Mouse (Mus musculus): ENCODE data around the gene Vsx2.
A peak's percentile ranks its signal among the peaks of the same experiment; 100 is the strongest.

The Vsx2 gene

GRCm38 (mm10) chr12:84572341-84572720, 2.8 kb downstream of the Vsx2 start:
- no peak for DNase-seq

DNA sequence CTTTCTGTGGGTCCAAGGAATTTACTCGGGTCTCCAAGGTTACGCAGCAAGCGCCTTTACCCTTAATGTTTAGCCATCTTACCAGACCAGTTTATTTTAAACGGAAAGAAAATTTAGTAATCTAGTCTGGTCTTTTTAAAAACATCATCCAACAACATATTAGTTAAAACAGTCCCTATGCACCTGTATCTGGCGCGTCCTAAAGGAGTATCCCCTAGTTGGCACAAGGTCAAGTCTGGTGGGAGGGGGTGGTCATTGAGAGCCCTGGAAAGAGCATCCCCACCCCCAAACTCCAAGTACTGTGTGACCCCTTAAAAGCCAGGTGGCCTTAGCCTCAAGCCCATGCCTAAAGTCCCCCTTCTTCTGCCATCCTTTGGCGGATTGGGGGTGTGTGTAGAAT, 3.5 kb downstream of the Vsx2 start:
- no peak for DNase-seq

DNA sequence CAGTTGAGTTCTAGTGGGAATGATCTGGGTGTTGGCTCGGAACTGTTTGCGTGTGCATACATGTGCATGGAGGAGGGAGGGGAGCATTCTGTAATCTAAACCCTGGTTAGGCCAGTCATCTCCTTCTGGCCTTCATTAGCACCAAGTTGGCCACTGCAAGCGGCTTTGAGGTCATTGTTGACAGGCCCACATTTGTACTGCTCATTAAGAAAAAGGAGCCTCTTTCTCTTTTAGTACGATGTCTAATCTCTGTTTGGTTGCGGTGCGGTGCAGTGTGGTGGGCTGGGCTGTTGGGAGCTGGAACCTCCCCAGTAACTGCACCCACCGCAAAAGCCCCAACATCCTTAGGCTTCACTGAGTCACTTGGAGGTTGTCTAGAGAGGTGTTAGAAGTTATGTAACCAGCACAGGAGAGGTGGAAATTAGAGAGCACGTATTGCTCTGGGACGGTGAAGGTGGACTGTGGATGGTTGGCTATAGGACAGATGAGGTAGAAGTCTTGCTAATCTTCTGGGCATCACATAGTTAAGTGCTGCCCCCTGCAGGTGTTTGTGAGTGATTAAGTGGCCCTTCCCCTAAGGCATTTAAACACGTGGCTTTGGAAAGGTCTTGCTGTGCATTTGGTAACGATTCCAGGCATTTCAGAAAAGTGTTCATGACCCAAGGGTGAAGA, 8.3 kb downstream of the Vsx2 start:
- no peak for DNase-seq

DNA sequence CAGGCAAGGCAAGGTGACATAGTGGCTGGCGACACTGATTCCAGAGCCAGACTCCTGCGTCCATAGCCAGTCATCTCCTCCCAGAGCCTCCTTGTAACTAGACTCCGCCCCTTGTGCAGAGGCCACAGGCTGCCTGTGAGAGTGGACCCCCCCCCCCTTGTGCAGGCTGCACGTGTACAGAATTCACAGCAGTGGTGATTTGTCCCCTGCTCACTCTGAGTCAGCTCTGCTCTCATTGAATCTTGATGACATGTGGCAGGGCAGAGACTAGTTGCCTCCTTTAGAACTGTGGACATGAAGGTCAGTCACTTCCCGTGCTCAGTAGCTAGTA, 8.8 kb downstream of the Vsx2 start:
- no peak for DNase-seq

GRCm38 (mm10) chr12:84581285-84581684, 11.7 kb downstream of the Vsx2 start:
- DNase-seq = no peak

DNA sequence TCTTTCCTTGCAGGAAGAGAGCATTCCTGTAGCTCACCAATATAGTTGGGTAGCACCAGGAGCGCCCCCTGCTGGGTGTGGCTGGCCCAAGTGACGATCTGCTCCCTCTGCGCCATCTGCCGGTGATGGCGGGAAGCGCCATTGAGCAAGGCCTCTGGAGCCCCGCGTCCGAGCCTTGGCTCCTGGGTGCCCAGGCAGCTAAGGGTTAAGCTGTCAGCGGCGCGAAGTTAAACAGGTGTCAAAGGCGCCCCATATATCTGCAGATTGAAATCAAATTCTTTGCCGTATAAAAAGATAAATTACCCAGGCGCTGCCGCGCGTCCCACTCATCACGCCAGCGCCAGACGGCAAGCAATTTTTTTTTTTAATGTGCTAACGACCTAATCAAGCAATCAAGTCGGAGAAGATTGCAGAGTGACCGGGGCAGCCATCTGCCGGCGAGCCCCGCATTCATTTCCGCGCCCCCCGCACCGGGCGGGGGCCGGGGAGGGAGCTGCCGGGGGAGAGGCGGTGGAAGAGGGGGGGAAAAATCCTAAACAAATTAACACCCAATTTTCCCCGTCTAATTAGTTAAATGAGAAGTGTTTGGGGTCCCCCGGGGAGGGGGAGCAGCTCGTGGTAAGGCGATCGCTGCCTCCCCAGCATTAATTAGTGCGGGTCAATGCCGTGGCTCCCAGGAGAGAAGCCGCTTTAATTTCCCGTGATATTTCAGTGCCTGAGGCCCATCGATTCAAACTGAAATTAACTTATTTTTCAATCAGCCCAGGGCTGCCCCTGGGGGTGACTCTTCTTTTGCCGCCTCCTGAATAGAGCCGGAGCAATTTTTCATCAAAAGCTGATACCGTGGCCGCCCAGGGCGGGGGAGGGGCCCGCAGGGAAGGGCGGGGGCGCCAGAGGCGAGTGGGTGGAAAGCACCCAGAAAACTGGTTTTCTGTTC, 20.5 kb downstream of the Vsx2 start:
- DNase-seq = peak; percentile 94

DNA sequence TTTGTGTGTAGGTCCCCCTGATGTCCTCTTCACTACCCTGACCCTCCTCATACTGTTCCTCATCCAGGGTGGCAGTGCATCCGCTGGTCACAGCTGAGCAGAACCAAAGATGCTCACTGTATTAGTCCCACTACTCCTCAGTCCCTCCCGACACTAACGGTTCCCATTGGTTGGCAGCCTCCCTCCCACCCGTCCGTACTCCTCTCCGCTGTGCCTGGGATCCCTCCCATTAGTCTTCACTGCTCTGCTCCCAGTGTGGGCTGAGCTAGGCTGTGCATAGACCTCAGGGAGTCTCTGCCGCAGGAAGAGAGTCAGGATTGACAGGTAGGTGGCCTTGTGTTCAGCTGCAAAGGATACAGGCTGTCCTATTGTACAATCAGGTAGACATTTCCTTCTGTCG, 28.8 kb downstream of the Vsx2 start:
- no peak for DNase-seq

- DNase-seq = no peak
Observed at GRCm38 (mm10) chr12:84604001-84604400, 34.4 kb downstream of the Vsx2 start.

DNA sequence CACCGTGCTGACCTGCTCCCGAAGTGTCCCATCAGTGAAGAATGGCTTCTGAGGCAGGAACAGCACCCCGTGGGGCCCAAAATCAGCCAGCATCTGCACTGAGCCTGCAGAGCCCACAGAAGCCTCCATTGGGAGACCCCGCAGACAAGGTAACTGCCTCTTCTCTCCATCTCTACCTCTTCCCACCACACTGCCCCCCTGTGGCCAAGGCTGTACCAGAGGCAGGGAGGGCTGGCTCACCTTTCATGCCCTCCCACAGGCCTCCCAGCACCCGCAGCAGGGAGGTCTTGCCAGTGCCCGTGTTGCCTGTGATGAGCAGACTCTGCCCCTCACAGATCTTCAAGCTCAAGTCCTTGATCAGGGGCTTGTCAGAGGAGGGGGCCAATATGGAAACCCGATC, 36.3 kb downstream of the Vsx2 start:
- DNase-seq = no peak

- no peak for DNase-seq
Observed at GRCm38 (mm10) chr12:84611718-84612117, 42.2 kb downstream of the Vsx2 start.

DNA sequence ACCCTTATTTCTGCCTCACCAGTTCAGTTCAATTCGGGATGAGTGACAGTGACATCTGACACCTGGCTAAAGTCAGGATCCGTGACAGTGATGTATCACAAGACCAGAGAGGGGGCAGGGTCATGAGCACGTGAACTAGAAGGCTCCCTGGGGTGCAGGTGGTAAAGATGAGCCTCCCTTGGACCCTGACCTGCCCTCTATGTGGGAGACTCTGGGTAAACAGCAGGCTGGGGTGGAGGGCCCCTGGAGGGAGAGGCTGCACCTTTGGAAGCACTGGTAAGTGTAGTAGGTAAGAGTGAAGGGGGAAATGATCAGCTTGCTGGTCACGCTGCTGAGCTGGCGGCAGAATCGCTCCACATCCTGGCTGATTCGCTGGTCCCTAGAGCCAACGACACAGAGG, 43.0 kb downstream of the Vsx2 start:
- DNase-seq = no peak

DNA sequence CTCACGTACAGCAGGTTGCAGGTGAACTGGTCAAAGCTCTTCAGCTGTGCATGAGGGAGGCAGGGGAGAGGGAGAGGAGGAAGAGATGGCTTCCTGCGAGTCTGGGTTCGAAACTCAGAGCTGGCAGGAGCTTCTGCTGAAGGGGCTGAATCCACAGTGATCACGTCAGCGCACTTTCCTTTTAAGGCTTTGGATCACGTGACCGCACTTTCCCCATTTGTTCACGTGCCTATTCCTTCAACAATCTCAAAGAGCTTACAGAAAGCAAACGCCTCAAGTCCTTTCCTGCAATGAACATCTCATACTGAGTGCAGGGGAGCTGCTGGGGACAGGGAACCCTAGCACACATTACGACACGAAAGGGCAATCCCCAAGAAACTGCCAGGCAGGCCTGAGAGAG, 44.4 kb downstream of the Vsx2 start:
- DNase-seq = no peak

GRCm38 (mm10) chr12:84614524-84614923, 45.0 kb downstream of the Vsx2 start:
- DNase-seq = no peak

DNA sequence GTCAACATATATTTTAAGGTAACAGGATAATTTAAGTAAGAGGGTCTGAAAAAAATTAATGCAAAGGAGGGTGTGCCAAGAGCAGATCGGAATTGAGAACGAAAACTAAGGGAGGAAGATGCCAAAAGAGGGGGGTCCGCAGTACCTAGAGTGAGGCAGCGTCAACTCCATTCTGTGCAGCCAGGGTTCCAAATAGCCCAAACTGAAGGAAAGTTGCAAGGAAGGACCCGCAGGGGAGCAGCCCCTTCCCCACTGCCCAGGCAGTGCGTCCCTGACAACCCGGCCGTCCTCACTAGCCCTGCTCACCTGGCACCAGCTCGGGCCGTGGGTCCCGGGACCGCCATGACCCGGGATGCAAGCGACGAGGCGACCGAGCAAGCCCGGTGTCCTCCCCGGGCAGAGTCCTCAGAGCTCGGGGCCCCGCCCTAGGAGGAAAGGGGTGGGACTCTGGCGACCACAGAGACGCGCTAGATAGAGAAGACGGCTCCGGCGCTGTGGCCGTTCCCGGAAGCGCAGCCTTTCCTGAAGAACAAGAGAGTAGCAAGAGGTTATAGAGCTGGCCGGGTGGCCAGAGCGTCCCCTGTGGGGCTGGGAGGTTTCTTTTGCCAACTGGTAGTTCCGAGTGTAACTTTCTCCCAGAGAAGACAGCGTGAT, 47.5 kb downstream of the Vsx2 start, which contains the start of gene Abcd4:
TSS of gene Abcd4 (minus strand) at position 437 of the 654 bp plus-strand sequence.
- DNase-seq = peak; percentile 92

GRCm38 (mm10) chr12:84617663-84618062, 48.1 kb downstream of the Vsx2 start:
- no peak for DNase-seq

DNA sequence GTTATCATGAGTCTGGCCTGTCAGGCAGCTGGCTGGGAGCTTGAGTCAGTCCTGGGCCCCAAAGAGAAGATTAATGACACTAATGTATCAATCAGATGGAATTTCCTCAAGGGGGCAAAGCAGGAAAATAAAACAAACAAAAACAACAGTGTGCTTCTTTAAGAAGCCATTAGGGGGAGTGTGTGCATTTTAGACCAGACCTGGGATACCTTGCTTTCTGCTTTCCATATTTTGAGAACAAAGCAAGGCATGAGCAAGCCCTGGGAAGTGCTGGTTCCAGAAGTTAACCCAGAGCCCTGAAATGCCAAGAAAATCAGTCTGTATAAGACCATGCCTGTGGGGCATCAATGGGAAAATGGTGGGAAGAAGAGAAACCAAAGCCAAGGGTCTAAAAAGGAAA, 51.4 kb downstream of the Vsx2 start:
- no peak for DNase-seq

DNA sequence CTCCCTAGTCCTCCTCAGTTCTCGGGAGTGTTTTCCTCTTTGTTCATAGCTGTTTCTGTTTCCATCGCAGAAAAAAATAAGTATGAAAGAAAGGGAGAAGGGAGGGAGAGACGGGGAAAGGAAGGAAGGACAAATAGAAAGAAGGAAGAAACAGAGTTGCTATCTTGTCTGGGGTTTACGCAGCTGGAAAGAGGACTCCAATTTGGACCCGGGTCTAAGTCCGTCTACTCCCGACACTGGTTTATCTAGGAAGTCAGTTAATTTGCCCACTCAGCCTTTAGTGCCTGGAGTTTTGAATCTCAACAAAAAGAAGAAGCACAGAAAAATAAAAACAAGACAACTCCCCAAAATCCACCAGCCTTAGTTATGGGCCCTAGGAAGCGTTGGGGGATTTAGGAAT, 55.0 kb downstream of the Vsx2 start:
- no peak for DNase-seq

GRCm38 (mm10) chr12:84625116-84625515, 55.6 kb downstream of the Vsx2 start:
- no peak for DNase-seq

- no peak for DNase-seq
Observed at GRCm38 (mm10) chr12:84631867-84632266, 62.3 kb downstream of the Vsx2 start.

GRCm38 (mm10) chr12:84640253-84640652, 70.7 kb downstream of the Vsx2 start:
- DNase-seq = no peak

DNA sequence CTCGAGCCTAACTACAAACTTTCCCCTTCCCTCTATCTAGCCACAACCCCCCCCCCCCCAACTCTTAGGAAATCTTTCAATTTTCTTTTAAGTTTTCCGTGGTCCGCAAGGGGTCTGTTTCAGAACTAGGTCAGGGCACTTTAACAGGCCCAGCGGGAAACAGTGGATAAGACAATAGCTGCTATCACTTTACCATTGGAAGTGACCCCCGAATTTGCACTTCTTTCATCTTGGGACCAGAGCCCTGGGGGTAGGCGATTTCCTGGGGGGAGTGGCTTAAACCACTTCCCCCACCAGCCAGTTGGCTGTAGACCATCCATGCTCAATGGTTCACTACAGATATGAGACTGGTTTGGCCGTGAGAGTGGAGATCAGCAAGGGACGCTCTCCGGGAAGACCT, 71.1 kb downstream of the Vsx2 start, which contains the start of gene Vrtn:
TSS of gene Vrtn (plus strand) at position 366 of the 400 bp plus-strand sequence.
- no peak for DNase-seq
